Mouse (Mus musculus): Measurements from ENCODE around the gene Trim25.

DNA sequence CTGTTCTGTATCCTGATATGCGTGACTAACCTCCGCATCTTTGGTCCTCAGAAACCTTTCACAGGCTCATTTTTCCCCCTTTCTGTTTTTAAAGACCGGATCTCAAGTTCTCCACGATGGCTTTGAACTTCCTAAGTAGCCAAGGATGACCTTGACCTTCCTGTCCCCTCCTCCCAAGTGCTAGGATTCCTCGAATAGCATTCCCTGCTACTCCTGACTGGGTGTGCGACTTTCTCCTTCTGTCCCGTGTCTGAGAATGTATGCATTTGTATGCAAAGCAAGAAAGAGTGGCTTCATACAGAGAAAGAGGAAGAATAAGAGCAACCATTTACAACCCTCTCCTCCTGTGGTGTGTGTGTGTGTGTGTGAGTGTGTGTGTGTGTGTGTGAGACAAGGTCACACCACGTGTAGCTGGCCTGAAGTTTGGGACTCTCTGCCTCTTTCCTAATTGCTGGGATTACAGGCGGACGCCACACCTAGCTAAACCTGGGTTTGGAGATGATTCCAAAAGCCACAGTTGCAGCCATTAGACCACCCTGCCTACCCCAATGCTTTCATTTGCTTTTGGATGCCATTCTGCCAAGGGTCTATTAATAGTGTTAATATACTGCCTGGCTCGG, 68.8 kb downstream of the Trim25 start:
- no peak for TF ChIP-seq CTCF (IDR thresholded peaks at IDR 0.05; ENCODE audit: control insufficient read depth, insufficient read depth, low read length)
- no peak for TF ChIP-seq POLR2A (IDR thresholded peaks at IDR 0.05; ENCODE audit: borderline replicate concordance, control insufficient read depth, low read depth, low read length)
